In genomic region chr13:80745991-80746390, GRCm38 (mm10) we compare ENCODE assay signal across 20 mouse cellular contexts.
DNase-seq lines count a peak whose midpoint lies in the region; ATAC-seq lines count a peak whose summit lies in the region.
"Had no signal": no experiment of that assay in that cellular context is flagged by ENCODE, and none has a peak within 500 bp of the region (broad histone marks: within the 10 kb centered on the region; RNA-seq: fewer than 3 reads in every experiment).

No protein-coding gene starts in this region.

- ATAC-seq in hindbrain, embryonic 11.5 days (ENCODE audit: low FRiP score): 0 out of 2 replicates have a peak, but pooled peaks have one; percentile 47
- ATAC-seq in hindbrain, embryonic 12.5 days (ENCODE audit: low FRiP score): no peak; the same call in 1 of the 2 replicates
- ATAC-seq in kidney, embryonic 15.5 days (replicated peaks; ENCODE audit: low FRiP score): peak; percentile 49; the same call in 1 of the 2 replicates
- ATAC-seq in midbrain, embryonic 13.5 days: peak; percentile 43; the same call in 1 of the 2 replicates
- no peak for ATAC-seq in midbrain, embryonic 14.5 days (ENCODE audit: low FRiP score, low TSS enrichment)
- ATAC-seq: activated CD4-positive, CD25-positive, alpha-beta regulatory T cell, adult 4 months had no signal

- 64% methylated on average over 2 of the region's 2 CpGs for WGBS in hindbrain, embryonic 11.5 days
- WGBS in hindbrain, embryonic 12.5 days: 56% methylated on average over 2 of the region's 2 CpGs
- 60% methylated on average over 2 of the region's 2 CpGs for WGBS in kidney, embryonic 15.5 days
- WGBS in midbrain, embryonic 13.5 days: 71% methylated on average over 2 of the region's 2 CpGs
- 70% methylated on average over 2 of the region's 2 CpGs for WGBS in midbrain, embryonic 14.5 days

- no peak overlapping the region for H3K27ac ChIP-seq in hindbrain, embryonic 11.5 days (ENCODE audit: low read depth, low read length)
- H3K27ac ChIP-seq in hindbrain, embryonic 12.5 days: no peak overlapping the region
- H3K27ac ChIP-seq in kidney, embryonic 15.5 days: no peak overlapping the region
- H3K27ac ChIP-seq in midbrain, embryonic 13.5 days: no peak overlapping the region
- no peak overlapping the region for H3K27ac ChIP-seq in midbrain, embryonic 14.5 days (replicated peaks; ENCODE audit: low read depth, low read length)
- H3K27ac ChIP-seq: embryonic facial prominence, embryonic 15.5 days; forebrain, embryonic 10.5 days; heart, adult 2 months; heart, embryonic 15.5 days had no signal

- no peaks in the 10 kb centered on the region for H3K36me3 ChIP-seq in hindbrain, embryonic 11.5 days (ENCODE audit: control insufficient read depth, insufficient read depth, low read length)
- H3K36me3 ChIP-seq in hindbrain, embryonic 12.5 days: no peaks in the 10 kb centered on the region
- no peaks in the 10 kb centered on the region for H3K36me3 ChIP-seq in kidney, embryonic 15.5 days
- H3K36me3 ChIP-seq in midbrain, embryonic 13.5 days: no peaks in the 10 kb centered on the region
- no peaks in the 10 kb centered on the region for H3K36me3 ChIP-seq in midbrain, embryonic 14.5 days (ENCODE audit: control insufficient read depth, insufficient read depth, low read length)
- H3K36me3 ChIP-seq: embryonic facial prominence, embryonic 15.5 days; forebrain, embryonic 10.5 days; heart, embryonic 15.5 days had no signal

- no peaks in the 10 kb centered on the region for H3K4me1 ChIP-seq in hindbrain, embryonic 11.5 days (replicated peaks; ENCODE audit: control insufficient read depth, insufficient read depth, low read length)
- no peaks in the 10 kb centered on the region for H3K4me1 ChIP-seq in hindbrain, embryonic 12.5 days
- H3K4me1 ChIP-seq in kidney, embryonic 15.5 days: 0 out of 2 replicates have a peak, but pooled peaks cover under 1% of the 10 kb centered on the region
- H3K4me1 ChIP-seq in midbrain, embryonic 13.5 days (replicated peaks): no peaks in the 10 kb centered on the region
- H3K4me1 ChIP-seq in midbrain, embryonic 14.5 days (ENCODE audit: control insufficient read depth, insufficient read depth, low read length): no peaks in the 10 kb centered on the region
- H3K4me1 ChIP-seq: embryonic facial prominence, embryonic 15.5 days; heart, embryonic 15.5 days had no signal

- no peak overlapping the region for H3K9ac ChIP-seq in hindbrain, embryonic 11.5 days (ENCODE audit: low read depth, low read length)
- H3K9ac ChIP-seq in hindbrain, embryonic 12.5 days: no peak overlapping the region
- no peak overlapping the region for H3K9ac ChIP-seq in kidney, embryonic 15.5 days
- no peak overlapping the region for H3K9ac ChIP-seq in midbrain, embryonic 13.5 days (replicated peaks)
- no peak overlapping the region for H3K9ac ChIP-seq in midbrain, embryonic 14.5 days (replicated peaks; ENCODE audit: low read length)
- H3K9ac ChIP-seq: embryonic facial prominence, embryonic 15.5 days; heart, embryonic 15.5 days had no signal

- H3K27me3 ChIP-seq in hindbrain, embryonic 11.5 days (ENCODE audit: control insufficient read depth, insufficient read depth, low read length): no peaks in the 10 kb centered on the region
- 0 out of 2 replicates have a peak, but pooled peaks cover 4% of the 10 kb centered on the region for H3K27me3 ChIP-seq in hindbrain, embryonic 12.5 days
- no peaks in the 10 kb centered on the region for H3K27me3 ChIP-seq in kidney, embryonic 15.5 days
- no peaks in the 10 kb centered on the region for H3K27me3 ChIP-seq in midbrain, embryonic 13.5 days
- H3K27me3 ChIP-seq in midbrain, embryonic 14.5 days (ENCODE audit: control insufficient read depth, insufficient read depth, low read length): no peaks in the 10 kb centered on the region
- H3K27me3 ChIP-seq: embryonic facial prominence, embryonic 15.5 days; heart, embryonic 15.5 days had no signal

- no peak overlapping the region for H3K4me3 ChIP-seq in hindbrain, embryonic 11.5 days (ENCODE audit: low read depth, low read length)
- no peak overlapping the region for H3K4me3 ChIP-seq in hindbrain, embryonic 12.5 days
- H3K4me3 ChIP-seq in kidney, embryonic 15.5 days (replicated peaks): no peak overlapping the region
- H3K4me3 ChIP-seq in midbrain, embryonic 13.5 days (replicated peaks): no peak overlapping the region
- H3K4me3 ChIP-seq in midbrain, embryonic 14.5 days (replicated peaks; ENCODE audit: low read depth, low read length): no peak overlapping the region
- H3K4me3 ChIP-seq: embryonic facial prominence, embryonic 15.5 days; erythroblast, embryonic 14.5 days; forebrain, embryonic 10.5 days; heart, adult 2 months; heart, embryonic 15.5 days had no signal

- H3K9me3 ChIP-seq in hindbrain, embryonic 11.5 days (ENCODE audit: control insufficient read depth, low read length): no peaks in the 10 kb centered on the region
- no peaks in the 10 kb centered on the region for H3K9me3 ChIP-seq in hindbrain, embryonic 12.5 days (replicated peaks)
- H3K9me3 ChIP-seq in kidney, embryonic 15.5 days (replicated peaks): no peaks in the 10 kb centered on the region
- H3K9me3 ChIP-seq in midbrain, embryonic 13.5 days: no peaks in the 10 kb centered on the region
- H3K9me3 ChIP-seq in midbrain, embryonic 14.5 days (ENCODE audit: control insufficient read depth, low read length): no peaks in the 10 kb centered on the region
- H3K9me3 ChIP-seq: embryonic facial prominence, embryonic 15.5 days; forebrain, embryonic 10.5 days; heart, embryonic 15.5 days had no signal

- DNase-seq in hindbrain, embryonic 11.5 days (ENCODE audit: low spot score): no peak
- no peak for DNase-seq in kidney, postnatal 36 days
- no peak for DNase-seq in midbrain, embryonic 14.5 days
- DNase-seq in c-Kit-positive CD71-positive TER-119-positive erythroid progenitor cells, embryonic 14.5 days (ENCODE audit: low spot score): no peak
- DNase-seq: adrenal gland, postnatal 14 days; cerebellum, adult 2 months; cerebellum, postnatal 10 days; embryo, embryonic 11 days; gastrocnemius, postnatal 14 days; heart, adult 2 months; heart, postnatal 14 days had no signal

- no peak overlapping the region for H3K4me2 ChIP-seq in hindbrain, embryonic 11.5 days (replicated peaks; ENCODE audit: low read depth, low read length)
- no peak overlapping the region for H3K4me2 ChIP-seq in hindbrain, embryonic 12.5 days (replicated peaks)
- H3K4me2 ChIP-seq in kidney, embryonic 15.5 days: no peak overlapping the region
- no peak overlapping the region for H3K4me2 ChIP-seq in midbrain, embryonic 13.5 days (replicated peaks)
- no peak overlapping the region for H3K4me2 ChIP-seq in midbrain, embryonic 14.5 days (ENCODE audit: low read length)
- H3K4me2 ChIP-seq: embryonic facial prominence, embryonic 15.5 days; heart, embryonic 11.5 days; heart, embryonic 15.5 days had no signal

Comparison
In these comparisons a context has a peak if more than half of its experiments do, and no peak if none do; other contexts are left out.
1. ATAC-seq: peak in hindbrain, embryonic 11.5 days (single experiment), kidney, embryonic 15.5 days (single experiment) and midbrain, embryonic 13.5 days (single experiment); none in hindbrain, embryonic 12.5 days (single experiment) and midbrain, embryonic 14.5 days (single experiment).